Mouse (Mus musculus): Measurements from ENCODE around the gene Pcnx. TPM values are rescaled to one million over a fixed set of nuclear protein-coding genes. Genes with fewer than 3 reads are reported as not detected.
A peak's percentile ranks its signal among the peaks of the same experiment; 100 is the strongest.

Pcnx gene
- polyA plus RNA-seq, 1 experiment, result 24.9 TPM

- no peak overlapping the region for H3K4me3 ChIP-seq (ENCODE audit: insufficient read depth, low read length)
These were observed 7.3 kb upstream of the Pcnx start for GRCm38 (mm10) chr12:81852551-81852950.

GRCm38 (mm10) chr12:81852977-81853376 is 6.8 kb upstream of the Pcnx start:
- Histone ChIP-seq H3K4me3 (ENCODE audit: insufficient read depth, low read length) (no peak overlapping the region), H3K4me1 (ENCODE audit: control insufficient read depth, insufficient read depth, low read length) (peaks cover 2% of the 10 kb centered on the region; the same call in 1 of the 2 replicates), H3K27ac (ENCODE audit: insufficient read depth, low read depth, low read length) (no peak overlapping the region)
- no peak for TF ChIP-seq CTCF (IDR thresholded peaks at IDR 0.05; ENCODE audit: low read depth, low read length)

More at GRCm38 (mm10) chr12:81852551-81852950, 7.3 kb upstream of the Pcnx start:
- Histone ChIP-seq H3K27ac (ENCODE audit: insufficient read depth, low read depth, low read length) (no peak overlapping the region), H3K4me1 (ENCODE audit: control insufficient read depth, insufficient read depth, low read length) (peaks cover 2% of the 10 kb centered on the region; the same call in 1 of the 2 replicates)
- TF ChIP-seq POLR2A (IDR thresholded peaks at IDR 0.05; ENCODE audit: borderline replicate concordance, low read depth, low read length) (no peak), CTCF (IDR thresholded peaks at IDR 0.05; ENCODE audit: low read depth, low read length) (no peak)

- peaks cover 2% of the 10 kb centered on the region; the same call in 1 of the 2 replicates for H3K4me1 ChIP-seq (ENCODE audit: control insufficient read depth, insufficient read depth, low read length)
- no peak for TF ChIP-seq POLR2A (IDR thresholded peaks at IDR 0.05; ENCODE audit: borderline replicate concordance, low read depth, low read length)
- TF ChIP-seq CTCF (IDR thresholded peaks at IDR 0.05; ENCODE audit: low read depth, low read length), result no peak
- no peak overlapping the region for H3K4me3 ChIP-seq (ENCODE audit: insufficient read depth, low read length)
- H3K27ac ChIP-seq (ENCODE audit: insufficient read depth, low read depth, low read length), result no peak overlapping the region
These were observed 6.3 kb upstream of the Pcnx start for GRCm38 (mm10) chr12:81853543-81853942.

- no peak for TF ChIP-seq CTCF (IDR thresholded peaks at IDR 0.05; ENCODE audit: low read depth, low read length)
- TF ChIP-seq POLR2A (IDR thresholded peaks at IDR 0.05; ENCODE audit: borderline replicate concordance, low read depth, low read length), result no peak
These were observed 4.8 kb upstream of the Pcnx start for GRCm38 (mm10) chr12:81855031-81855430.

GRCm38 (mm10) chr12:81856696-81857095 is 3.1 kb upstream of the Pcnx start:
- no peak for TF ChIP-seq POLR2A (IDR thresholded peaks at IDR 0.05; ENCODE audit: borderline replicate concordance, low read depth, low read length)
- TF ChIP-seq CTCF (IDR thresholded peaks at IDR 0.05; ENCODE audit: low read depth, low read length), result no peak
- Histone ChIP-seq H3K4me3 (ENCODE audit: insufficient read depth, low read length) (no peak overlapping the region), H3K4me1 (ENCODE audit: control insufficient read depth, insufficient read depth, low read length) (peaks cover 10% of the 10 kb centered on the region), H3K27ac (ENCODE audit: insufficient read depth, low read depth, low read length) (no peak overlapping the region)

More at GRCm38 (mm10) chr12:81855031-81855430, 4.8 kb upstream of the Pcnx start:
- Histone ChIP-seq H3K4me1 (ENCODE audit: control insufficient read depth, insufficient read depth, low read length) (peaks cover 6% of the 10 kb centered on the region), H3K27ac (ENCODE audit: insufficient read depth, low read depth, low read length) (no peak overlapping the region), H3K4me3 (ENCODE audit: insufficient read depth, low read length) (no peak overlapping the region)

- H3K4me1 ChIP-seq (ENCODE audit: control insufficient read depth, insufficient read depth, low read length), result peaks cover 15% of the 10 kb centered on the region
- TF ChIP-seq CTCF (IDR thresholded peaks at IDR 0.05; ENCODE audit: low read depth, low read length) (no peak), POLR2A (IDR thresholded peaks at IDR 0.05; ENCODE audit: borderline replicate concordance, low read depth, low read length) (no peak)
- no peak overlapping the region for H3K4me3 ChIP-seq (ENCODE audit: insufficient read depth, low read length)
- H3K27ac ChIP-seq (ENCODE audit: insufficient read depth, low read depth, low read length), result no peak overlapping the region
These were observed 2.6 kb upstream of the Pcnx start for GRCm38 (mm10) chr12:81857251-81857650.

GRCm38 (mm10) chr12:81857978-81858569 is 1.7 kb upstream of the Pcnx start:
- no peak for TF ChIP-seq CTCF (IDR thresholded peaks at IDR 0.05; ENCODE audit: low read depth, low read length)
- TF ChIP-seq POLR2A (IDR thresholded peaks at IDR 0.05; ENCODE audit: borderline replicate concordance, low read depth, low read length), result no peak
- Histone ChIP-seq H3K4me1 (ENCODE audit: control insufficient read depth, insufficient read depth, low read length) (peaks cover 22% of the 10 kb centered on the region), H3K4me3 (ENCODE audit: insufficient read depth, low read length) (no peak overlapping the region), H3K27ac (ENCODE audit: insufficient read depth, low read depth, low read length) (no peak overlapping the region)

- Histone ChIP-seq H3K4me1 (ENCODE audit: control insufficient read depth, insufficient read depth, low read length) (peaks cover 21% of the 10 kb centered on the region), H3K27ac (ENCODE audit: insufficient read depth, low read depth, low read length) (peak overlapping the region; percentile 23; the same call in 1 of the 2 replicates), H3K4me3 (ENCODE audit: insufficient read depth, low read length) (peak overlapping the region; percentile 92)
- no peak for TF ChIP-seq POLR2A (IDR thresholded peaks at IDR 0.05; ENCODE audit: borderline replicate concordance, low read depth, low read length)
- TF ChIP-seq CTCF (IDR thresholded peaks at IDR 0.05; ENCODE audit: low read depth, low read length), result no peak
These were observed 722 bp downstream of the Pcnx start for GRCm38 (mm10) chr12:81860308-81861181.

- H3K4me1 ChIP-seq (ENCODE audit: control insufficient read depth, insufficient read depth, low read length), result peaks cover 21% of the 10 kb centered on the region
- no peak for TF ChIP-seq POLR2A (IDR thresholded peaks at IDR 0.05; ENCODE audit: borderline replicate concordance, low read depth, low read length)
- TF ChIP-seq CTCF (IDR thresholded peaks at IDR 0.05; ENCODE audit: low read depth, low read length), result no peak
- peak overlapping the region; percentile 92 for H3K4me3 ChIP-seq (ENCODE audit: insufficient read depth, low read length)
- peak overlapping the region; percentile 41 for H3K27ac ChIP-seq (ENCODE audit: insufficient read depth, low read depth, low read length)
These were observed 1.6 kb downstream of the Pcnx start for GRCm38 (mm10) chr12:81861199-81862085.
